Mouse (Mus musculus) ES-E14 (cell line): Measurements from ENCODE around the gene Cped1.

Experiments used
- CHD2 ChIP-seq: IDR thresholded peaks from 2 replicates; pipeline ENCODE4 v1.6.1; 2014; ENCODE audit warnings: mild to moderate bottlenecking, low read depth, low read length, inconsistent platforms
- HCFC1 ChIP-seq: IDR thresholded peaks from 2 replicates; pipeline ENCODE4 v1.6.1; 2012; ENCODE audit warnings: low read length, inconsistent platforms, borderline replicate concordance; ENCODE audit not compliant: insufficient read depth
- MAFK ChIP-seq: IDR thresholded peaks from 2 replicates; pipeline ENCODE4 v1.6.1; 2014; ENCODE audit warnings: mild to moderate bottlenecking, low read depth, low read length, inconsistent platforms; ENCODE audit not compliant: insufficient read depth
- ZC3H11A ChIP-seq: IDR thresholded peaks from 2 replicates; pipeline ENCODE4 v1.6.1; 2012; ENCODE audit warnings: low read depth, mild to moderate bottlenecking, inconsistent platforms, low read length, borderline replicate concordance
- ZNF384 ChIP-seq: IDR thresholded peaks from 2 replicates; pipeline ENCODE4 v1.6.1; 2012; ENCODE audit warnings: low read depth, low read length, inconsistent platforms

DNA sequence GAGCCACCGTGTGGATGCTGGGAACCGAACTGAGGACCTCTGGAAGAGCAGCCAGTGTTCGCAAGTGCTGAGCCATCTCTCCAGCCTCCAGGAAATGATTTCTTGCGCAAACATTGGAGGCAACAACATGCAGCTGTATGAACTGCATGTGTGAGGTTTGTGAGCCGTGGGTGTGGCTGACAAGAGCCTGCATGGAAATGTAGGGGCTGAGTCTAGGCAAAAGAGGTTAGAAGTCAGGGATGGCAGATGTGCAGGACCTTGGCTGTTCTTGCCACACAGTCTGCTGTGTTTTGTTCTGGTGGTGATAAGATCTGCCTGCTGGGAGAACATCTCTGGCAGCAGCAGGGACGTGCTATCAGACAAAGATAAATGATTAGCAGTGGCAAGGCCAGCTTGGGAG is 49.7 kb downstream of the Cped1 start:
- TF ChIP-seq HCFC1 (no peak), ZC3H11A (no peak), ZNF384 (no peak), MAFK (no peak), CHD2 (no peak)
